Mouse (Mus musculus): Measurements from ENCODE around the gene Vmn1r43. TPM values are rescaled to one million over a fixed set of nuclear protein-coding genes. Genes with fewer than 3 reads are reported as not detected.

The Vmn1r43 gene
- polyA plus RNA-seq (2012; rRNA removed), result not detected in 2 replicates

DNA sequence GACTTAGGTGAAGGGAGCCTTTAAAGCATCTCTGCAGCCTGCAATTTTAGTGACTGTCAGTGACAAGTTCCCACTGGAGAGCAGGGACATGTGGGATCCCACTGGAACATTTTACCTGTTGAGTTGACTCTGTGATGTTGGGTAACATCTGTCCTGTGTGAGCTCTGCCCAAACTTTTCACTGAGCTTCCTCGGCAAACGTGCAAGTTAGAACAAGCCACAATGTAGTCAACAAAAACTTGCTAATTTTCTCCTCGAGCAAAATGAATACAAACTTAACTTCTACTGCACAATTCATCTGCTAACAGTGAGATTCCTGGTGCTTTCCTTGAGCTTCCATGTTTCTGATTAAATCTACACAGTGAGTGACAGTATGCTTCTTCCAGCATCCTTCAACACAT is at the start of gene Vmn1r43, which contains the start of gene Vmn1r42:
Gene Vmn1r43 (minus strand): TSS at position 101 of the 400 bp plus-strand sequence.
Gene Vmn1r42 (minus strand): TSS at position 101 of the 400 bp plus-strand sequence.

DNA sequence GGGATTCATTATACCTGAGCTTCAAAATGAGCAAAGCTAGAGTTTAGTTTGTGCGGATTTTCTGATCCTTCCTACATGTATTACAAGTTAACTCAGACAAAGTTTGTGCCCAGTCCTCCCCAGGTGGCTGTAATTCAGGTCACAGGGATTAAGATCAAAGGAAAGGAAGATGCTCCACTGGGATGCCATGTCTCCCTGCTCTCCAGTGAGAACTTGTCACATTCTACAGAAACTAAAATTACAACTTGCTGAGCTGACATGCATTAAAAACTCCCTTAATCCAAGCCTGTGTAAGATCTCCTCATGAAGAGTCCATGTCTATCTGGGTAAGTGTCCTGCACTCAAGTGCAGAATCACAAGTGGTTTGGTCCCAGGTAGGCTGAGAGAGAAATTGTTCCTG is 7.1 kb upstream of the Vmn1r43 start, which contains the start of gene Vmn1r44:
Gene Vmn1r44 (plus strand): TSS at position 301 of the 400 bp plus-strand sequence.

Other genes starting within 250 kb of the Vmn1r43 start
- 14.2 and 16.6 TPM in 2 replicates for gene Txnrd3, start 232.4 kb downstream of the Vmn1r43 start, polyA plus RNA-seq (2012; rRNA removed)
- gene Vmn1r40, start 168.9 kb downstream of the Vmn1r43 start, polyA plus RNA-seq (2012; rRNA removed), result not detected in 2 replicates
- not detected in 2 replicates for gene Vmn1r41, start 135.6 kb downstream of the Vmn1r43 start, polyA plus RNA-seq (2012; rRNA removed)
- gene Vmn1r42, start within 50 bp of the Vmn1r43 start, polyA plus RNA-seq (2012; rRNA removed), result not detected in 2 replicates
- not detected in 2 replicates for gene Vmn1r44, start 7.2 kb upstream of the Vmn1r43 start, polyA plus RNA-seq (2012; rRNA removed)
- not detected in 2 replicates for gene Vmn1r45, start 64.2 kb upstream of the Vmn1r43 start, polyA plus RNA-seq (2012; rRNA removed)
- not detected in 2 replicates for gene Vmn1r46, start 92.9 kb upstream of the Vmn1r43 start, polyA plus RNA-seq (2012; rRNA removed)
- gene Vmn1r47, start 139.7 kb upstream of the Vmn1r43 start, polyA plus RNA-seq (2012; rRNA removed), result not detected in 2 replicates
- not detected in 2 replicates for gene Vmn1r48, start 160.4 kb upstream of the Vmn1r43 start, polyA plus RNA-seq (2012; rRNA removed)
- not detected in 2 replicates for gene Vmn1r49, start 202.1 kb upstream of the Vmn1r43 start, polyA plus RNA-seq (2012; rRNA removed)
- gene Vmn1r50, start 225.0 kb upstream of the Vmn1r43 start, polyA plus RNA-seq (2012; rRNA removed), result not detected in 2 replicates
- gene Vmn1r51, start 246.2 kb upstream of the Vmn1r43 start, polyA plus RNA-seq (2012; rRNA removed), result not detected in 2 replicates

Data from ovary, adult 2 months (tissue).